Mouse (Mus musculus): ENCODE measurements at regions not wholly inside any gene's neighbourhood (a gene's known extent, or its start where the extent isn't known, plus 50 kb on each side); places are given as distances from the start of the nearest gene placed in this dataset.

DNA sequence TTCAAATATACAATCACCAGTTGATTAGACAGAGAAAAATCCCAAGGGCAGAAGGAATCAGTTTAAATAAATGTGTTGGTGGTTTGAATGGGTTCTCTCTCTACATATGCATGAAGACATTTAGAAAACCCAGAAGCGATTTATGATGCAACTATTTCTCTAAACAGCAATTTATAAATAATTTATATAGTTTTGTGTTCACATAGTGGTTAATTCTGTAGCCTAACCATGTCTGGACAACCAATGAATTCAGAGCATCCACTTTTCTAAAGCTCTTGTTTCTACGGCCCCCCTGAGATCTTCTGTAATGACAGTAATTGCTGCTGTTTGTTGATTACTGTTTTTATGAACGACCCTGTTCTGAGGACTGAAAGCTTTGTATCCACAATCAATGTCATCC, 549.8 kb downstream of the Btbd3 start:
- Histone ChIP-seq H3K4me1 (ENCODE audit: insufficient read depth) (no peaks in the 10 kb centered on the region), H3K9ac (replicated peaks) (no peak overlapping the region), H3K4me2 (ENCODE audit: low read depth, low read length) (no peak overlapping the region), H3K9me3 (ENCODE audit: low read length) (no peaks in the 10 kb centered on the region), H3K27ac (ENCODE audit: low read depth) (no peak overlapping the region), H3K4me3 (ENCODE audit: low read depth, low read length) (no peak overlapping the region), H3K36me3 (replicated peaks; ENCODE audit: insufficient read depth, low read length) (no peaks in the 10 kb centered on the region), H3K27me3 (ENCODE audit: insufficient read depth, low read length) (no peaks in the 10 kb centered on the region)
- ATAC-seq (no peak), DNase-seq (no peak)
- TF ChIP-seq EP300 (IDR thresholded peaks at IDR 0.05; ENCODE audit: low read depth) (no peak), CTCF (IDR thresholded peaks at IDR 0.05; ENCODE audit: low read depth) (no peak)
- WGBS (ENCODE audit: insufficient replicate concordance) = 70% methylated on average over 3 of the region's 3 CpGs

DNA sequence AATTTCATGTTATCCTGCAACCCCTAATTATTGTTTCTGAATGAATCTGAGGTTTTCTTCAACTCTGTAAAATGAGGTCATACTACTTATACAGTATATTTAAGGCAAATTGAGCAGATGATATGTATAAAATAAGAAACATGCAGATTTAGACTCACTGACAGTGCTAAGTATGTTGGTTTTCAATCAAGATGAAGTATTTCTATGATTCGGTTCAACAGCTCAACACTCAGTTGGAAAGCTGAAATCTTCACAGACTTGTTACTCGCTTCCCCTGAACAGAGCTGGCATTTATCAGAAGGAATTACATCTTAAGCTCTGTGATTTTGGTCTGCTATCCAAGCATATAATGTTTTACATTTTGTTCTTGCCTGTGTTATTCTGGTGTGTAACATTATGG, 553.4 kb downstream of the Btbd3 start:
- H3K9me3 ChIP-seq (ENCODE audit: low read length) = no peaks in the 10 kb centered on the region
- no peak overlapping the region for H3K4me2 ChIP-seq (ENCODE audit: low read depth, low read length)
- WGBS (ENCODE audit: insufficient replicate concordance) = 78% methylated on average over 2 of the region's 2 CpGs
- H3K27ac ChIP-seq (ENCODE audit: low read depth) = no peak overlapping the region
- no peaks in the 10 kb centered on the region for H3K27me3 ChIP-seq (ENCODE audit: insufficient read depth, low read length)
- H3K4me1 ChIP-seq (ENCODE audit: insufficient read depth) = no peaks in the 10 kb centered on the region
- DNase-seq (no peak), ATAC-seq (no peak)
- no peaks in the 10 kb centered on the region for H3K36me3 ChIP-seq (replicated peaks; ENCODE audit: insufficient read depth, low read length)
- TF ChIP-seq CTCF (IDR thresholded peaks at IDR 0.05; ENCODE audit: low read depth) (no peak), EP300 (IDR thresholded peaks at IDR 0.05; ENCODE audit: low read depth) (no peak)
- no peak overlapping the region for H3K4me3 ChIP-seq (ENCODE audit: low read depth, low read length)
- no peak overlapping the region for H3K9ac ChIP-seq (replicated peaks)

DNA sequence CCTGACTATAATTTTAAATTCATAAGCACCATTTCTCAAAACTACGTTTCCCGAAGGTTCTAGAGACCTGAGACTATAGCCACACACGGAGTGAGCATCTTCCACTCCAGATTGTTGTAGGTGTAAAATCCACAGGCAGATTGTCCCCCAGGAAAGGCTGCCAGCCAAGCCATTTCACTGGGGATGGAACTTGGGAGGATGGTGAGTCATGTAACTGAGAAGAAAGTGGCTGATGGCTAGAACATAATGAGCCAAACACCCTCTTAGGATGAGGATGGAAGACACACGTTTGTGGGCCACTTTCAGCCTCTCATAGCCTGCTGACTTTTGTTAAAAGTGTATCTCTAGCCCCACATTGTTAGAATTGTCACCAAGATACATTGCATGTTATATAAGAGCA, 564.1 kb downstream of the Btbd3 start:
- WGBS (ENCODE audit: insufficient replicate concordance) = 71% methylated on average over 4 of the region's 4 CpGs
- H3K9ac ChIP-seq (replicated peaks) = no peak overlapping the region
- H3K4me2 ChIP-seq (ENCODE audit: low read depth, low read length) = no peak overlapping the region
- no peak for ATAC-seq
- no peak overlapping the region for H3K27ac ChIP-seq (ENCODE audit: low read depth)
- H3K9me3 ChIP-seq (ENCODE audit: low read length) = no peaks in the 10 kb centered on the region
- no peak for DNase-seq
- H3K4me3 ChIP-seq (ENCODE audit: low read depth, low read length) = no peak overlapping the region
- no peaks in the 10 kb centered on the region for H3K4me1 ChIP-seq (ENCODE audit: insufficient read depth)
- no peaks in the 10 kb centered on the region for H3K27me3 ChIP-seq (ENCODE audit: insufficient read depth, low read length)
- no peaks in the 10 kb centered on the region for H3K36me3 ChIP-seq (replicated peaks; ENCODE audit: insufficient read depth, low read length)
- TF ChIP-seq EP300 (IDR thresholded peaks at IDR 0.05; ENCODE audit: low read depth) (no peak), CTCF (IDR thresholded peaks at IDR 0.05; ENCODE audit: low read depth) (no peak)

DNA sequence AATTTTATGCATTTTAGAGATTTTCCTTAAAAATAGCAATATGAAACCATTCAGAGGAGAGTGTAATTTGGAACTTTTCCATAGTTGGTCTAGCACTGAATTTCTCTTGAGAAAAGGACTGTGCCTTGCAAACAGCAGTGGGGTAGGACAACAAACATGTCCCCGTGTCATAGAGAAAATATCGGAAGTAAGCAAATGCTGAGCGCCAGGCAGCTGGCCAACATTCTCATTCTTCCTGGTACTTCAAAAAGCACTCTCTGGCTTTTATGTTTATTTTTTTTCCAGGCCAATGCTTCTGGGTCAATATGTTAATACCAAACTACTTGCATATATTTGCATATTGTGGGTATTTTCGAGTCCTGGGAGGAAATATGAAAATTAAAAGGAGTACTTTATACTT, 568.5 kb downstream of the Btbd3 start:
- H3K4me1 ChIP-seq (ENCODE audit: insufficient read depth) = no peaks in the 10 kb centered on the region
- H3K27ac ChIP-seq (ENCODE audit: low read depth) = no peak overlapping the region
- no peak overlapping the region for H3K9ac ChIP-seq (replicated peaks)
- TF ChIP-seq CTCF (IDR thresholded peaks at IDR 0.05; ENCODE audit: low read depth) (no peak), EP300 (IDR thresholded peaks at IDR 0.05; ENCODE audit: low read depth) (no peak)
- no peak overlapping the region for H3K4me3 ChIP-seq (ENCODE audit: low read depth, low read length)
- no peaks in the 10 kb centered on the region for H3K9me3 ChIP-seq (ENCODE audit: low read length)
- H3K36me3 ChIP-seq (replicated peaks; ENCODE audit: insufficient read depth, low read length) = no peaks in the 10 kb centered on the region
- H3K27me3 ChIP-seq (ENCODE audit: insufficient read depth, low read length) = no peaks in the 10 kb centered on the region
- no peak for ATAC-seq
- 72% methylated on average over 4 of the region's 4 CpGs for WGBS (ENCODE audit: insufficient replicate concordance)
- no peak overlapping the region for H3K4me2 ChIP-seq (ENCODE audit: low read depth, low read length)
- no peak for DNase-seq

DNA sequence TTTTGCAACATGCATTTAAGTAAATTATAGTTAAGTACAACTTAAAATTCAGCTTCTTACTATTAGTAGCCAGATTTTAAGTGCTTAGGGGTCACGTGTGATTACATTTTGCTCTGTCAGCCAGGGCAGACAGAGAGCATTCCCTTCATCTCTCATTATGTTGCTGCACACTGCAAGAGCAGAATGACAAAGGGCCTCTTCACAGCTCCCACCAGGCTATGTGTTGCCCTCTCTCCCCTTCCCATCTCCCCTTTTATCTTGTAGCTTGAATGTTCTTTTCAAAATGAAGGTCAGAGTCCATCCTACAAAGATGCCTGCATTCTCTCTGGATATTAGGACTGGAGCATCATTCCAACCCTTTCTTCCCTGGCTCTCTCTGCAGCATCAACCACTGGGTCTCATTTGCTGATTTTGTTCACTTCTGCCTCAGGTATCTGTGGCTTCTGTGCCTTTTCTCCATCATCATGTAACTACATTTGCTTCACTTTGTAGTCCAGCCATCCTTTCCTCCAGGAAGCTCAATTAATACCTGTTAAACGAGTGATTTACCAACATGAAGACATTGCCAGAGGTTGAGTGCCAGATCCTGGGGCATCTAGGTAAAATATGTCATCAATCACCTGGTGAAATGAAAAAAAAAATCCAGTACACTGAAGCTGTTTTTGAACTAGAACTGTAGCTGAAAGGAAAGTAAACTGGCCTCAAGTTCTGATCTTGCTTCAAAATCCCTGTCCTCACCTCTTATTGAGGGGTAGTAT, 571.6 kb downstream of the Btbd3 start:
- Histone ChIP-seq H3K36me3 (replicated peaks; ENCODE audit: insufficient read depth, low read length) (no peaks in the 10 kb centered on the region), H3K4me1 (ENCODE audit: insufficient read depth) (no peaks in the 10 kb centered on the region), H3K9ac (replicated peaks) (no peak overlapping the region), H3K4me3 (ENCODE audit: low read depth, low read length) (no peak overlapping the region), H3K27ac (ENCODE audit: low read depth) (no peak overlapping the region), H3K9me3 (ENCODE audit: low read length) (no peaks in the 10 kb centered on the region), H3K27me3 (ENCODE audit: insufficient read depth, low read length) (no peaks in the 10 kb centered on the region), H3K4me2 (ENCODE audit: low read depth, low read length) (no peak overlapping the region)
- ATAC-seq (no peak), DNase-seq (no peak)
- 48% methylated on average over 2 of the region's 2 CpGs for WGBS (ENCODE audit: insufficient replicate concordance)
- TF ChIP-seq EP300 (IDR thresholded peaks at IDR 0.05; ENCODE audit: low read depth) (no peak), CTCF (IDR thresholded peaks at IDR 0.05; ENCODE audit: low read depth) (no peak)

DNA sequence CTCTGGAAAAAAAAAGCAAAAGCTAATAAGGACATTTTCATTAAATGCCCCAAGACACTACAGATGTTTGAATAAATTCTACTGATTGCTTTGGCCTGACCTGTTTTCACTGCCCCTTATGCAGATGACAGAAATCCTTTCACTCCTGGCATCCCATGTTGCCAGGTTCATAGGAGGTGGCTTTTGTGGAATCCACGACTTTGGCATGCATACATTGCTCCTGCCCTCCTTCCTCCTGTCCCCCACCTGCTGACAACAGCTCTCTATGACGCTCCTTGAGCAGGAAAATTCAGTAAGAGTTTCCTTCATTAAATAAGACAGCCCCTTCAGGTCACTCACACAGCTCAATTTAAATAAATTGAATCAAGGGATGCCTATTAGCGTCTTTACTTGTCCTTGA, 582.5 kb downstream of the Btbd3 start:
- no peaks in the 10 kb centered on the region for H3K9me3 ChIP-seq (ENCODE audit: low read length)
- H3K4me1 ChIP-seq (ENCODE audit: insufficient read depth) = no peaks in the 10 kb centered on the region
- ATAC-seq (no peak), DNase-seq (no peak)
- no peak overlapping the region for H3K4me3 ChIP-seq (ENCODE audit: low read depth, low read length)
- no peak overlapping the region for H3K9ac ChIP-seq (replicated peaks)
- WGBS (ENCODE audit: insufficient replicate concordance) = 43% methylated on average over 3 of the region's 3 CpGs
- H3K27me3 ChIP-seq (ENCODE audit: insufficient read depth, low read length) = no peaks in the 10 kb centered on the region
- H3K36me3 ChIP-seq (replicated peaks; ENCODE audit: insufficient read depth, low read length) = no peaks in the 10 kb centered on the region
- TF ChIP-seq CTCF (IDR thresholded peaks at IDR 0.05; ENCODE audit: low read depth) (no peak), EP300 (IDR thresholded peaks at IDR 0.05; ENCODE audit: low read depth) (no peak)
- no peak overlapping the region for H3K27ac ChIP-seq (ENCODE audit: low read depth)
- no peak overlapping the region for H3K4me2 ChIP-seq (ENCODE audit: low read depth, low read length)

DNA sequence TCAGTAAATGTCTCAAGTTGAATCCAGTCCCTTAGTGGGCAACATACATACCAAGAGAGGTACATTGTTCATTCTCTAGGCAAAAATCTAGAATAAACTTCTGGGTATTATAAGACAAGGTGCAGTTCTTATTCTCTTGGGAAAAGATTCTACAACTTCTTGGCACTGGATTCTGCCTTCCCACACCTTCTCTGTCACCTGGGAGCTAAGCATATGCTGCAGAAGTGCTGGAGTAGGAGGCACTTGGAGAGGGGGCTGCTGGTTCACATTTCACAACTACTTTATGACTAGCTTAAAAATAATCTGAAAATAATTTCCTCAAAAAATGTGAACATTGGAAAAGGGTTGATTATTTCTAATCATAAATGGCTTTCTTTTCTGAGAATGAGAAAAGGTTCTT, 602.8 kb downstream of the Btbd3 start:
- Histone ChIP-seq H3K27ac (ENCODE audit: low read depth) (no peak overlapping the region), H3K4me1 (ENCODE audit: insufficient read depth) (no peaks in the 10 kb centered on the region), H3K4me3 (ENCODE audit: low read depth, low read length) (no peak overlapping the region), H3K36me3 (replicated peaks; ENCODE audit: insufficient read depth, low read length) (no peaks in the 10 kb centered on the region), H3K4me2 (ENCODE audit: low read depth, low read length) (no peak overlapping the region), H3K9me3 (ENCODE audit: low read length) (no peaks in the 10 kb centered on the region), H3K27me3 (ENCODE audit: insufficient read depth, low read length) (no peaks in the 10 kb centered on the region), H3K9ac (replicated peaks) (no peak overlapping the region)
- ATAC-seq (no peak), DNase-seq (no peak)
- no peak for TF ChIP-seq EP300 (IDR thresholded peaks at IDR 0.05; ENCODE audit: low read depth)
- no peak for TF ChIP-seq CTCF (IDR thresholded peaks at IDR 0.05; ENCODE audit: low read depth)

Data from liver, postnatal 0 days (tissue).